Mouse (Mus musculus) C2C12 (cell line): ENCODE results near the gene Slco3a1. TPM values are rescaled to one million over a fixed set of nuclear protein-coding genes. Genes with fewer than 3 reads are reported as not detected.

Source experiments
- H3K27me3 ChIP-seq: one replicate; pipeline ENCODE4 v1.6.1; 2011; ENCODE audit not compliant: control insufficient read depth, insufficient read depth, insufficient read length
- H3K36me3 ChIP-seq: one replicate; pipeline ENCODE4 v1.6.1; 2011; ENCODE audit not compliant: control insufficient read depth, insufficient read depth
- H3K4me3 ChIP-seq: one replicate; pipeline ENCODE4 v1.5.1; 2011; ENCODE audit warnings: mild to moderate bottlenecking, control low read depth; ENCODE audit not compliant: poor library complexity, insufficient read depth, severe bottlenecking
- H3K79me2 ChIP-seq: one replicate; pipeline ENCODE4 v1.6.1; 2011; ENCODE audit not compliant: control insufficient read depth, insufficient read depth
- H3K79me3 ChIP-seq: one replicate; pipeline ENCODE4 v1.6.1; 2011; ENCODE audit warnings: low read depth, control low read depth
- H3ac ChIP-seq: one replicate; pipeline ENCODE3; 2011; ENCODE audit warnings: low read depth; ENCODE audit not compliant: control insufficient read depth, insufficient read length
- CEBPB ChIP-seq: IDR thresholded peaks from one replicate; pipeline ENCODE4 v1.6.1; 2011; ENCODE audit warnings: low read depth, mild to moderate bottlenecking, control low read depth, moderate library complexity
- CTCF ChIP-seq: IDR thresholded peaks from one replicate; pipeline ENCODE4 v1.5.1; 2011; ENCODE audit not compliant: control insufficient read depth, insufficient read depth, insufficient read length
- FOSL1 ChIP-seq: IDR thresholded peaks from one replicate; pipeline ENCODE4 v1.8.0; 2011; ENCODE audit warnings: mild to moderate bottlenecking, low read length; ENCODE audit not compliant: poor library complexity, insufficient read depth, severe bottlenecking
- MAX ChIP-seq: IDR thresholded peaks from one replicate; pipeline ENCODE4 v1.6.1; 2011; ENCODE audit warnings: mild to moderate bottlenecking, control low read depth
- MYOD1 ChIP-seq: IDR thresholded peaks from one replicate; pipeline ENCODE4 v1.6.1; 2011; ENCODE audit warnings: low read depth; ENCODE audit not compliant: control insufficient read depth, insufficient read length
- MYOG ChIP-seq: IDR thresholded peaks from one replicate; pipeline ENCODE4 v1.6.1; 2011; ENCODE audit not compliant: control insufficient read depth, insufficient read length; ENCODE audit errors: extremely low read depth
- USF1 ChIP-seq: IDR thresholded peaks from one replicate; pipeline ENCODE4 v1.6.1; 2011; ENCODE audit warnings: low read depth, mild to moderate bottlenecking, control low read depth, moderate library complexity
- polyA plus RNA-seq: library from polyadenylated mRNA; unstranded; fragments of >200 nt; fragmentation: generic; extraction: Trizol; gene quantifications from one replicate; pipeline ENCODE4 v1.2.1, GENCODE M21; 2012; ENCODE audit warnings: missing spikeins

Slco3a1 gene
- polyA plus RNA-seq, 1 experiment: 15.1 TPM

DNA sequence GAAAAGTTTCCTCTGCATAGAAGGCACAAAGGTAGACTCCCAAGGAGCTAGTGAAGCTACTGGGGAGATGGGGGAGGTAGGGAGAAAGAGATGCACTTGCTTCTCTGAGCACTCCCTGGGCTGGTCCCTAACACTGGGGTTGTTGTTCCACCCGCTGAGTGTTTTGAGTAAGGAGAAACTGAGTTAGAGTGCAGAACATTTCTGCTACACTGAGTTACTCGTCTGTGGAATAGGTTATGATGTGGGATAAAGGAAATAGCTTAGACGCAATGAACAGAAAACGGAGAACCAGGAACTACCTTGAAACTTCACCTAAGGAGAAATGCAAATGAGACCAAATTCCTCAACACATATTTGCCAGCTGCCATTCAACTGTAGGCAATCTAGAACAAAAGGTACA, 155.4 kb downstream of the Slco3a1 start:
- H3K79me3 ChIP-seq: peaks cover 2% of the 10 kb centered on the region
- H3K36me3 ChIP-seq: no peaks in the 10 kb centered on the region
- H3K4me3 ChIP-seq: no peak overlapping the region
- H3ac ChIP-seq: no peak overlapping the region
- no peak for TF ChIP-seq MAX
- no peak for TF ChIP-seq MYOD1
- no peak for TF ChIP-seq FOSL1
- TF ChIP-seq USF1: no peak
- no peak for TF ChIP-seq CEBPB
- TF ChIP-seq MYOG: no peak
- TF ChIP-seq CTCF: no peak
- H3K27me3 ChIP-seq: no peaks in the 10 kb centered on the region
- no peaks in the 10 kb centered on the region for H3K79me2 ChIP-seq

DNA sequence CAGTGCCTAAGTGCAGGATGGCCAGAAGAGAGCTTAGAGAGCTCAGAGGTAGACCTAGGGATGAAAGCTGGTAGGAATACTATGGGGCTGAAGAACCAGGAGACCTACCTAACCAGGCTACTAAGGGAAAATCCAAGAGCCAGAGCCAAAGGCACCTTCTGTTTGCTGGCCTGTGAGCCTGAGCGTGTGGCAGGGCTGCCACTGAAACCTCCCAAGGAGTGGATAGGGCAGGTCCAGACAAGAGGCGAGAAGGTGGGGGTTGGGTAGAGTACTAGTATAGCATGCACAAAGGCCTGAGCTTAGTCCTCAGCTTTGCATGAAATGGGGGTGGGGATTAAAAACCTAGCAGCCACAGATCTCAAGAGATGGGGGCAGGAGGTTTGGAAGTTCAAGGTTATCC, 156.3 kb downstream of the Slco3a1 start:
- H3K4me3 ChIP-seq: no peak overlapping the region
- no peak for TF ChIP-seq CTCF
- no peak for TF ChIP-seq MYOG
- no peak for TF ChIP-seq MAX
- no peak for TF ChIP-seq FOSL1
- TF ChIP-seq USF1: no peak
- no peak for TF ChIP-seq MYOD1
- no peak for TF ChIP-seq CEBPB
- H3K27me3 ChIP-seq: no peaks in the 10 kb centered on the region
- H3K79me2 ChIP-seq: no peaks in the 10 kb centered on the region
- no peaks in the 10 kb centered on the region for H3K36me3 ChIP-seq
- H3ac ChIP-seq: no peak overlapping the region
- H3K79me3 ChIP-seq: peaks cover 2% of the 10 kb centered on the region

DNA sequence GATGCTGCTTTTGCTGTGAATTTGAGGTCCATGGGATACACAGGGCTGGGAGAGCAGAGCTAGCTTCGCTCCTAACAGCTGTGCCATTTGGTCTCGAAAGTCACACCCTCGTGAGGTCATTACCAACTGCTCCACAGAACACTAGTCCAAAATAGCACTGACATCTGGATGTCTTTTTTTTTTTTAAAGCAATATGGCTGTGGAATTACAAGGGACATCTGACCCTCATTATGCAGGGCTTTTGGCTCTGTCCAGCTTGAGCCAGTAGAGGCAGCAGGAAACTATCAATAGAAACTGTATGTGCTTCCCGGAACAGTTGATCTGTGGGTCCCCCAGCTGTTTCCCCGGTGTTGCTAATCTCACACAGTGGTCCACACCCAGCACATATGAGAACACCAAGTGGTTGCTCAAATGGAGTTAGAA, 163.1 kb downstream of the Slco3a1 start:
- H3K36me3 ChIP-seq: no peaks in the 10 kb centered on the region
- H3K79me3 ChIP-seq: no peaks in the 10 kb centered on the region
- no peaks in the 10 kb centered on the region for H3K79me2 ChIP-seq
- H3ac ChIP-seq: no peak overlapping the region
- no peak overlapping the region for H3K4me3 ChIP-seq
- no peaks in the 10 kb centered on the region for H3K27me3 ChIP-seq
- TF ChIP-seq CTCF (no peak), MAX (no peak), USF1 (no peak), CEBPB (no peak), MYOD1 (no peak), FOSL1 (no peak), MYOG (no peak)

DNA sequence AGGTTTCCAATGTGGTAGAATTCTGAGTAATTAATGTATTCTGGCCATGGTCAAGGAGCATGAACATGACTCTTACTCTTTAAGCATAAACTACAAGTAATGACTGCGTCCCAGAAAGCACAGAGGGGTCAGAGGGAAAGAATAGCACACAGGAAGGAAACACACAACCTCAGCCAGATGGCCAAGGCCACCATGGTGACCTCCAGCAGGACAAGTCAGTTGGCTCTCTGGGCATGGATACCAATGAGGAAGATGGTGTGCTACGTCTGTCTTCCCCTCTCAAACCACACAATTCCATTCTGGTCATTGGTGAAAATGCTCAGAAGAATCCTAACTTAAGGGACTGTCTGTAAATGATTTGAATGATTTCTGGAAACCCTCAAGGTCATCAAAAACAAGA, 165.0 kb downstream of the Slco3a1 start:
- no peak overlapping the region for H3K4me3 ChIP-seq
- no peak overlapping the region for H3ac ChIP-seq
- no peaks in the 10 kb centered on the region for H3K36me3 ChIP-seq
- H3K79me3 ChIP-seq: no peaks in the 10 kb centered on the region
- H3K27me3 ChIP-seq: no peaks in the 10 kb centered on the region
- H3K79me2 ChIP-seq: no peaks in the 10 kb centered on the region
- TF ChIP-seq CEBPB (no peak), CTCF (no peak), USF1 (no peak), FOSL1 (no peak), MAX (no peak), MYOG (no peak), MYOD1 (no peak)

DNA sequence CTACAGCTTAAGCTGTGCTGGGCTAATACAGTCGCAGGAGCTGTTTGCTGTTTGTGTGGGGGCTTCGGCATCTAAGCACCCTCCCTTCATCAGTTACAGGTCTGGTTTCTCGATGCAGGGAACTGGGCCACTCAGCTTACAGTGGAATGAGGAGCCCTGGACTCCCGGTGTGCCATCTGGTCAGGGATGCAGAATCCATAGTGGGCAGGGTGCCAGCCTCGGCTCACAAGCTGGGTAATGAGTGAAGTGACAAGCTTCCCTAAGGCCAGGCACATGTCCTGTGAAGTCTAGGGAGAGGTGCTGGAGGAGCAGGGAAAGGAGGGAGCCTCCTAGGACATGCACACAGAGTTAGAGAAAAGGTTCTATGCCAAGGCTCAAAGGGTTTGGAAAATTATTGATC, 168.3 kb downstream of the Slco3a1 start:
- H3K79me3 ChIP-seq: no peaks in the 10 kb centered on the region
- no peak overlapping the region for H3ac ChIP-seq
- no peak overlapping the region for H3K4me3 ChIP-seq
- H3K79me2 ChIP-seq: no peaks in the 10 kb centered on the region
- H3K36me3 ChIP-seq: no peaks in the 10 kb centered on the region
- no peaks in the 10 kb centered on the region for H3K27me3 ChIP-seq
- TF ChIP-seq MYOD1 (no peak), MYOG (no peak), MAX (no peak), CEBPB (no peak), USF1 (no peak), CTCF (no peak), FOSL1 (no peak)

DNA sequence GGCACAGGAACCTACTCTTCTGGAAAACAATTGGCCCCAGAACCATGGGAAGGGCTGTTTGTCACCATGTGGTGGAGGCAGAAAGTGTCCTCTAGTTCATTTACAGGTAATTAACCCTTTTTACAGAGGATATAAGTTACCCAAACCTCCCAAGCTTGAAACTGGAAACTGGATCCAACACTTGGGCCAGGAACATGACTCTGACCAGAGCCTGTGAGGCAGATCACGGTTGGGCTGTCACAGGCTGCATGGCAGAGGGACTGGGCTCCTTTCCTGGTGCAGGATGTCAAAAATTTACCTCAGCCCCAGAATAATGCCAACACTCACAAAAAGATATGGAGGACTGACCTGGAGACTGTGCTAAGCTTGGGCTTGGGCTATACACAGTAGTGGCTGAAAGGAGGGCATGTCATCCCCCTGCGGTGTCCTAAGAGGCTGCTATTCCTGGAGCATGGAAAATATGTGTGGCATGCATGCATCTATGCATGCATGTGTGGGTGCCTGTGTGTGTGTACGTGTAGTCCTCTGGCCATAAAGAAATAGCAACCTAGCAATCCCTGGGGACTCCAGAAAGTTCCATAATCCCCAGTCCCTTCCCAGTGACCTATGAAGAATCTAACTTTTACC, 171.4 kb downstream of the Slco3a1 start:
- Histone ChIP-seq H3K79me3 (no peaks in the 10 kb centered on the region), H3K36me3 (no peaks in the 10 kb centered on the region), H3K27me3 (no peaks in the 10 kb centered on the region), H3ac (no peak overlapping the region), H3K4me3 (no peak overlapping the region), H3K79me2 (no peaks in the 10 kb centered on the region)
- no peak for TF ChIP-seq CTCF
- no peak for TF ChIP-seq FOSL1
- no peak for TF ChIP-seq CEBPB
- no peak for TF ChIP-seq MAX
